ENCODE assay signal across 16 mouse cellular contexts in the genomic region with DNA sequence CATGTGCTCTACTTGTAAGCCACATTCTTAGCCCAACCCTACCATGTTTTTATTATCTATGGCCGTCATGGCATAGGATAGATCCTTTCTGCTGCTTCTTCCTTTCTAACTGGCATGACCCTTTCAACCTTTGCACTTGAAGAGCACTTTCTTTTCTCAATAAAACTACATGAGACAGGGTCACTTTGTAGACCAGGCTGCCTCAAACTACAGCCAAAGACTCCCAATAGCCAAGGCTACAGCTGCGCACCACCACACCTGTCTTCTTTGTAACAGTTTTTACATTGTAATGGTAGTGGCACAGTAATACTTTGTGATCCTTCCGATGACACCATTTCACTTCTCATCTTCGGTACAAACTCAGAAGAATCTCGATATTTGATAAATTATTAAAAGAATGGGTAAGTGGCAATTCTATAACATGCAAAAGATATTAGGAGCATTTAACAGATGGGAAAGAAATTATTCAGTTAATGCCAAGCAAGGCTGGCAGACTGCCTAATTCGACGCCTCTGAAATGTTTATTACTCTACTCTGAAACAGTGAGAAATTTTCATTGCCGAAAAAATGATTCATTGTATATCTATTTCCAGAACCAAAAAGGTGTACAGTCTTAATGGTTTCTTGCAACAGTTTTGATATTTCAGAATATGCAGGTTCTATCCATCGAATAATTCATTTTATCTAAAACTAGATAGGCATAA.
"Had no signal": no experiment of that assay in that cellular context is flagged by ENCODE, and none has a peak within 500 bp of the region (broad histone marks: within the 10 kb centered on the region; RNA-seq: fewer than 3 reads in every experiment).

No protein-coding gene starts in this region.

- H3K4me3 ChIP-seq: layer of hippocampus, adult 2 months; left cerebral cortex, adult 2 months; limb, embryonic 15.5 days; liver, embryonic 12.5 days; lung, embryonic 15.5 days; megakaryocyte, embryonic 14.5 days; midbrain, embryonic 12.5 days; stomach, embryonic 15.5 days had no signal

- ATAC-seq: intestine, postnatal 0 days; liver, embryonic 12.5 days; midbrain, embryonic 16.5 days had no signal

- H3K4me1 ChIP-seq: limb, embryonic 15.5 days; liver, embryonic 12.5 days; lung, embryonic 15.5 days; megakaryocyte, embryonic 14.5 days; midbrain, embryonic 12.5 days; stomach, embryonic 15.5 days had no signal

- H3K27me3 ChIP-seq: limb, embryonic 15.5 days; liver, embryonic 12.5 days; lung, embryonic 15.5 days; megakaryocyte, embryonic 14.5 days; midbrain, embryonic 12.5 days; stomach, embryonic 15.5 days had no signal

- H3K36me3 ChIP-seq: limb, embryonic 15.5 days; liver, embryonic 12.5 days; lung, embryonic 15.5 days; midbrain, embryonic 12.5 days; stomach, embryonic 15.5 days had no signal

- H3K9me3 ChIP-seq: limb, embryonic 15.5 days; liver, embryonic 12.5 days; lung, embryonic 15.5 days; megakaryocyte, embryonic 14.5 days; midbrain, embryonic 12.5 days; stomach, embryonic 15.5 days had no signal

- H3K9ac ChIP-seq: limb, embryonic 15.5 days; liver, embryonic 12.5 days; lung, embryonic 15.5 days; midbrain, embryonic 12.5 days; stomach, embryonic 15.5 days had no signal

- DNase-seq: kidney, adult 8-10 months; kidney, postnatal 25 days; lung, postnatal 14 days; thymus, adult 2 months; thymus, postnatal 25 days had no signal

- H3K4me2 ChIP-seq: limb, embryonic 15.5 days; liver, embryonic 12.5 days; lung, embryonic 15.5 days; midbrain, embryonic 12.5 days; stomach, embryonic 15.5 days had no signal

- H3K27ac ChIP-seq: layer of hippocampus, adult 2 months; left cerebral cortex, adult 2 months; limb, embryonic 15.5 days; liver, embryonic 12.5 days; lung, embryonic 15.5 days; macrophage; midbrain, embryonic 12.5 days; stomach, embryonic 15.5 days had no signal
